Mouse (Mus musculus) gastrocnemius, adult 2 months (tissue): Measurements from ENCODE around the gene Bola1. TPM values are rescaled to one million over a fixed set of nuclear protein-coding genes. Genes with fewer than 3 reads are reported as not detected.
"Not testable (repeated sequence)": the region's sequence is repeated elsewhere in the genome, so short reads cannot be mapped to it uniquely, and the experiment has no call there.

Source experiments
- DNase-seq: peaks from one replicate; pipeline ENCODE4 v3.0.0; 2022
- H3K27ac ChIP-seq: fragments of 200-600 bp; 2 replicates; pipeline ENCODE4 v1.8.1; 2022; ENCODE audit warnings: mild to moderate bottlenecking
- H3K4me3 ChIP-seq: fragments of 200-600 bp; 2 replicates; pipeline ENCODE4 v1.8.1; 2022; ENCODE audit warnings: mild to moderate bottlenecking, moderate library complexity
- CTCF ChIP-seq: fragments of 200-600 bp; IDR thresholded peaks from 2 replicates; pipeline ENCODE4 v1.8.1; 2022; ENCODE audit warnings: antibody characterized with exemption, mild to moderate bottlenecking, moderate library complexity
- intact Hi-C: fragments of 180-260 bp; cut with DNase I; formaldehyde crosslinking; loops from one replicate; pipeline ENCODE4 v1.15.1; 2025
- total RNA-seq, 2 experiments: library from RNA; stranded (reverse); gene quantifications; 2 replicates each; pipeline ENCODE4 v1.2.3; 2021

Bola1 gene
- total RNA-seq, 2 experiments from 2014 or later: 24.5 to 29.3 TPM

- peak; percentile 28 for DNase-seq
- Histone ChIP-seq H3K4me3 (peak overlapping the region; percentile 78), H3K27ac (peak overlapping the region; percentile 99)
- no peak for TF ChIP-seq CTCF
- intact Hi-C loops: no loop called here
These were observed 24.5 kb upstream of the Bola1 start for GRCm38 (mm10) chr3:96243921-96244572.

DNA sequence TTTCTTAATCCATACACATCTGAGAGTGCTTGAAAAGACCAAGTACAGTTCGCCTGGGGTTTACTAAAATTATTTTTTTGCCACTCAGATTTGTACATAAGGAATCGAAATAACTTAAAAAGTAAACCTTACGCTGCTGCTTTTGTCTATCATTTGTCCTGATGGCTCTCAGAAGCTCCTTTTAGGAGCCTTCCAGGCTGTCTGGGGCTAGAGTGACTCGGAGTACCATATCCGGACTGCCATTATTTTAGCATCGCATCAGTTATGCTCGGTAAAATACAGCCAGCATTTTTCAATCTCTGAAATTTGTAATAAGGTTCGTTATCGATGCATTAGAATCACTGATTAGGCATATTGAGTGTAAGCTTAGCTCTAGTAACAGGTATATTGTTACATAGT is 21.3 kb upstream of the Bola1 start:
- Histone ChIP-seq H3K27ac (peak overlapping the region; percentile 89), H3K4me3 (peak overlapping the region; percentile 64)
- DNase-seq: no peak
- intact Hi-C loops: no loop called here
- no peak for TF ChIP-seq CTCF

DNA sequence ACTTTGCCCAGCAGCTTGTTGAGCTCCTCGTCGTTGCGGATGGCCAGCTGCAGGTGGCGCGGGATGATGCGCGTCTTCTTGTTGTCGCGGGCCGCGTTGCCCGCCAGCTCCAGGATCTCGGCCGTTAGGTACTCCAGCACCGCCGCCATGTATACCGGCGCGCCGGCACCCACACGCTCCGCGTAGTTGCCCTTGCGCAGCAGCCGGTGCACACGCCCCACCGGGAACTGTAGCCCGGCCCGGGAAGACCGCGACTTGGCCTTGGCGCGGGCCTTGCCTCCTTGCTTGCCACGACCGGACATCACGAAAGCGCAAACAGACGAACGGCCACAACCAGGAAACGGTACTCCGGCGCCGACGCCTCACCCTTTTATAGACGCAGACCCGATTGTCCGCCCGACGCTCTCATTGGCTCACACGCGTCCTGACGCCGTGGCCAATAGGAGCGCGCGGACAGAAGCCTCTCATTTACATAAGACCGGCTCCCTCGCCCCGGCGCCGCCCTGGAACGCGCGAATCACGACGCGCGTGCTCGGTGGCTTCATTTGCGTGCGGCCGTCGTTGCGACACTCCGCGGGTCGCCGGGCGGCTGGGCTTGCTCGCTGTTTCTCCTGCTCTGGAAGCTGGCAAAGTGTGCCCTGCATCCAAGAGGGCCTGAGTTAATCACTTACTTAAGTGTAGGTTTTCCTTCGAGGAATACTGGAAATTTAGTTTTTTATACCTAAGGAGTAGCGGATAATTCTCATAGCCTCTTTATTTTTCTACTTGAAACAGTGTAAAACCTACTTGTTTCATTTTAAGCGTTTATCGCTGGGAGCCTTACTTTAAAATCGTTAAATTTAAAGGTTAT is 20.7 kb upstream of the Bola1 start, which contains the start of gene Hist2h2aa2:
Gene Hist2h2aa2 (minus strand): TSS at position 328 of the 850 bp plus-strand sequence.
- Histone ChIP-seq H3K27ac (peak within 1 kb of the TSS; percentile 92), H3K4me3 (peak within 1 kb of the TSS; percentile 71)
- intact Hi-C loops: not testable (repeated sequence)
- DNase-seq: peak; percentile 95

- Histone ChIP-seq H3K27ac (peak within 1 kb of the TSS; percentile 92), H3K4me3 (peak within 1 kb of the TSS; percentile 71)
- intact Hi-C loops: not testable (repeated sequence)
- DNase-seq: peak; percentile 64
These were observed 19.7 kb upstream of the Bola1 start, which contains the start of gene Hist2h3c2 for GRCm38 (mm10) chr3:96238954-96239793. Hist2h3c2 (minus strand) TSS chr3:96239127.

DNA sequence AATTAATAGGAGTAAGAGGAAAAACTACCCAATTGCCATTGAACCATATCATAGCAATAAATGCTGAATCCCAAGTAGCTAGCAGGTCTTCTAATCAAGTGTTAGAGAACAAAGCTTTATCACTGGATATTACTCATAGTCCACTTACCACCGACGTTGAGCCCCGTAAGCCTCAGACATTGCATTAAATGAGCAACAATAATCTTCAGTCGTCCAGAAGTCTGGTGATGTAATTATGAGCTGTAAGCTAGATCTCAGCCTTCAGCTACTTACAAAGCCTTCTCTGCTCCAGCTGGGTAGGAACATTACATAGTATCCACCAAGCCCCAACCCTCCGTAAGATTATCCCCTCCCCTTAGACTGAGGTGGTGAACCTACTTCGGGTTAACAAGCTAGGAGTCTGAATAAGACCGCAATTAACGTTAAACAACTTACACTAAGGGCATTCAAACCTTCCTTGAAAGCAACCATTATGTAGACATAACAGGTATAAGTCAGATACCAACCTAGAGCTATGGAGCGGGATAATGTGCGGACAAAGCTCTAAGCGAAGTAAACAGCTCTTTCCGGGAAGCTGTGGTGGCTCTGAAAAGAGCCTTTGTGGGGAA is 18.5 kb upstream of the Bola1 start:
- intact Hi-C loops: loop anchor here (2.0 kb wide), 1 partner anchor 15 kb away; no protein-coding TSS in a partner anchor
- TF ChIP-seq CTCF: no peak
- peak overlapping the region; percentile 19; the same call in 1 of the 2 replicates for H3K4me3 ChIP-seq
- no peak for DNase-seq
- H3K27ac ChIP-seq: no peak overlapping the region

GRCm38 (mm10) chr3:96237335-96237903 is 17.9 kb upstream of the Bola1 start:
- Histone ChIP-seq H3K4me3 (no peak overlapping the region), H3K27ac (no peak overlapping the region)
- intact Hi-C loops: loop anchor here (2.0 kb wide), 1 partner anchor 15 kb away; no protein-coding TSS in a partner anchor
- TF ChIP-seq CTCF: no peak
- DNase-seq: no peak

DNA sequence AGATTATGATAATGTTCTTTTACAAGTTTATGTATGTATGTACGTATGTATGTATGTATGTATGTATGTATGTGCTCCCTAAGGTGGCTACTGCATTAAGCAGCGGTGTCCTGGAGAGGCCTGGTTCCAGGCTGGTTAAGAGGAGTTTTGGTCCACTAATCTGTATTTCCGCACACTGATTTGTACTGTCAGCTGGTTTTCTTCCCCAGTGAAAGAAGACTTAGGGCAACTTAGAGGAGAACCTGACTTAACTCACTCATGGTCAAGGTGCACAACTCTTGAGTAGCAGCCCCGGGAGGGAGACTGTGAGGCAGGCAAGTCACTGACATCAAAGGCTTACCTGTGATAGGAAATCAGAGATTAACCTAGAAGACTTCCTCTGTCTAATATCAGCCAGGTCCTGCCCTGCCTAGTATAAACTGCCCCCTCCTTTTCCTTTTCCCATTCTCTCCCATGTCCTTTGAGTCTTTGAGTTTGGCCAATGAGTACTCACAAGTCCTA is 17.4 kb upstream of the Bola1 start:
- intact Hi-C loops: loop anchor here (2.0 kb wide), 1 partner anchor 14 kb away; no protein-coding TSS in a partner anchor
- H3K4me3 ChIP-seq: no peak overlapping the region
- no peak for TF ChIP-seq CTCF
- DNase-seq: no peak
- H3K27ac ChIP-seq: no peak overlapping the region

DNA sequence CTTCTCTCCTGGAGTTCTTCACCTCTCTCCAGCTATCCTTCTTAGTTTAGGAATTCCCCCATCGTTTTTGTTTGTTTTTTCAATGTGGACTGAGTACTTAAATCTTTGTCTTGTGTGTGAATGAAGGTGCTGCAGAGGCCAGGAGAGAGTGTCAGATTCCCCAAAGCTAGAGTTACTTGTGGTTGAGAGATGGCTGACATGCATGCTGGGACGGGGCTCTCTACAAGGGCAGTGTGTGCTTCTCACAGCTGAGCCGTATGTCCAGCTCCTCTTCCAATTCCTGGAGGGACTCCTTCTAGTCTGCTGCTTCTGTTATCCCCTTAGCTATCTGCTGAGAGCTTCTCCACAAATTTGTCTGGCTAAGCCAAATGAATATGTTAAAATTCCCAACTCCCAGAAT is 16.3 kb upstream of the Bola1 start:
- Histone ChIP-seq H3K27ac (no peak overlapping the region), H3K4me3 (no peak overlapping the region)
- intact Hi-C loops: loop anchor here (2.0 kb wide), 1 partner anchor 13 kb away; no protein-coding TSS in a partner anchor
- no peak for DNase-seq
- no peak for TF ChIP-seq CTCF

DNA sequence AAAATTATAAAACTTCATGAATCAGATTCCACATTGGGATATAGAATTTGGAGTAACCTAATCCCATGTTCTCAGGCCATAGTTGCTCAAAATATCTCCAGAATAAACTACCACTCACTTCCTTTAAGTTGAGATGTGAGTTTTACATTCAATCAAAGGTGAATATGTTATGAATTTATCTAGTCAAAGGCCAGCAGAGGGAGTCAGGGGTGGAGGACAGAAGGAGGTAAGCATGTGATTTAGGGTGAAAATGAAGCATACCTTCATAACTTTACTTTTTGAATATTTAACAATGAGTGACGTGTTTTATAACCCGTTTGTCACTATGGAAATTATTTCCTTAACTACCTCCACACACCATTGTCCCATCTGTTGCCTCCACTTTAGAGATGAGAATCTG is 15.4 kb upstream of the Bola1 start:
- H3K4me3 ChIP-seq: no peak overlapping the region
- no peak for TF ChIP-seq CTCF
- intact Hi-C loops: no loop called here

DNA sequence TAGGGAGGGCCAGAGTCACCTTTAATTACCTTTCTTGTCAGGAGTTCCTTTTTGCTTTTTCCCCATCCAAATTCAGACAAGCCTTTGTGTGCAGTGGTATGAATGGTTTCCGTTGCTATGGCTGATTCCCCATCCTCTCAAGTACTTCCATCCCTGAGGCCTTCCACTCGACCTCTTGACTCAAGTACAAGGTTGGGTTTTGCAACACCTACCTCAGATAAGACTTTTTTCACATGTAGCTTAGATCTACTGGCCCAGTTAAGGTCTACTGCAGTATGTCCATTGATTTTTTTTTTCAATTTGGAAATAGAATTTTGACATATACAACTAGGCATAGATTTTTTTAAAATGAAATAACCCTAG is 12.2 kb upstream of the Bola1 start:
- no peak overlapping the region for H3K4me3 ChIP-seq
- DNase-seq: no peak
- no peak for TF ChIP-seq CTCF
- intact Hi-C loops: no loop called here
- no peak overlapping the region for H3K27ac ChIP-seq

More for the DNA sequence above, 15.4 kb upstream of the Bola1 start:
- DNase-seq: no peak
- H3K27ac ChIP-seq: no peak overlapping the region

- Histone ChIP-seq H3K4me3 (no peak overlapping the region), H3K27ac (0 out of 2 replicates have a peak overlapping the region, but pooled peaks have one; percentile 20)
- intact Hi-C loops: no loop called here
- TF ChIP-seq CTCF: no peak
- DNase-seq: no peak
These were observed 11.6 kb upstream of the Bola1 start for GRCm38 (mm10) chr3:96230910-96231757.
